Mouse (Mus musculus): ENCODE results near the gene Ints1.

DNA sequence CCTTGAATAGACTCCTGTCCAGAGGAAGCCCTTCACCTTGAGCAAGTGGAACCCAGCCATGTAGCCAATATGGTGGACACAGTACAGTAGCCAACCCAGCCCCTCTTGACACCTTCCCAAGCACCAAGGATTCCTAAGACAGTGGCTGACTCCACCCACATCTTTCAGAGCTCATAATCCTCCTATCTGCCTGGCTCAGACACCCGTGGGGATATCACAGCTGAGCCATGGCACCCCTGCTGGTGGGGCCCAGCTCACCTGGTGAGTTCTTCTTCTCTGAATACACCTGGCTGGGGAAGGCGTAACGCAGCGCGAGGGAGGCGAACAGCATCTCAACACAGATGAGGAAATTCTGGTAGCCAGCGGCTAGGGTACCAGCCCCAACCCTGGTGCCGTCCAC, 30.4 kb upstream of the Ints1 start:
- TF ChIP-seq SIN3A (IDR thresholded peaks at IDR 0.05; ENCODE audit: low read length) (no peak), CTCF (IDR thresholded peaks at IDR 0.05 in 2 of 3, conservative IDR thresholded peaks at IDR 0.05 in 1 of 3; ENCODE audit: control insufficient read depth in 1 of 3, insufficient read depth in 1 of 3, low read depth in 2 of 3, low read length in 3 of 3, poor library complexity in 1 of 3, severe bottlenecking in 1 of 3) (no peak; a peak in 1 of 6 replicates), POLR2A (IDR thresholded peaks at IDR 0.05; ENCODE audit: control insufficient read depth in 1 of 2, insufficient read depth in 1 of 2, low read depth in 1 of 2, low read length in 2 of 2, poor library complexity in 1 of 2) (no peak), NELFE (IDR thresholded peaks at IDR 0.05; ENCODE audit: low read depth, low read length) (no peak), HCFC1 (IDR thresholded peaks at IDR 0.05; ENCODE audit: low read depth, low read length) (no peak), GATA1 (IDR thresholded peaks at IDR 0.05; ENCODE audit: low read depth, low read length) (no peak), EP300 (IDR thresholded peaks at IDR 0.05; ENCODE audit: low read depth in 1 of 2, low read length in 2 of 2) (peak in 1 of 2 experiments; percentile 49; a peak in 2 of 4 replicates)

Measured in MEL (cell line).